Mouse (Mus musculus) pancreas, adult 10 weeks (tissue): Measurements from ENCODE around the gene Scgb2b15. TPM values are rescaled to one million over a fixed set of nuclear protein-coding genes. Genes with fewer than 3 reads are reported as not detected.

Source experiments
- polyA plus RNA-seq: library from polyadenylated mRNA; stranded (reverse); fragments of 350-450 nt; fragmentation: Illumina TruSeq; extraction: RNeasy Lipid Tissue Mini Kit (QIAGEN cat#74804); gene quantifications from one replicate; pipeline ENCODE4 v1.2.3, GENCODE M21; 2015; ENCODE audit warnings: low read depth, low replicate concordance; ENCODE audit not compliant: insufficient read depth

Scgb2b15 gene
- polyA plus RNA-seq = not detected

DNA sequence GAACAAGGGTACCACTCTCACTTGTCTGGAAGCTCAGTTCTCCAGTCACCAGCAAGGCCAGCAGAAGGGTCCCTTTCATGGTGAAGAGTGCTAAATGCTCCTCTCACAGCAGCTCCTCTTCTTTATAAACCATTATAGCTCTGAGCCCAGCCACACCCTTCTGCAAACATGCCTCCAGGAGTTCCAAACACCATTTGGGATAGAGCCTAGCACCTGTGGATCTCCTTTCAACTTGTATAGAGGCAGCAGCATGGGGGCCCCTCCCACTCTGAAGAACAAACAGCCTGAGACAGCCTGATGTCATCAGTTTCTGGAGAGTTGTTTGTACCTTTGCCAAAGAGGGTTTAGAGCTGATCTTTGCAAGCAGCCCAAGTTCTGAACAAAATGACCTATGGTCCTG, at the start of gene Scgb2b15:
Gene Scgb2b15 (minus strand): TSS at position 101 of the 400 bp plus-strand sequence.

DNA sequence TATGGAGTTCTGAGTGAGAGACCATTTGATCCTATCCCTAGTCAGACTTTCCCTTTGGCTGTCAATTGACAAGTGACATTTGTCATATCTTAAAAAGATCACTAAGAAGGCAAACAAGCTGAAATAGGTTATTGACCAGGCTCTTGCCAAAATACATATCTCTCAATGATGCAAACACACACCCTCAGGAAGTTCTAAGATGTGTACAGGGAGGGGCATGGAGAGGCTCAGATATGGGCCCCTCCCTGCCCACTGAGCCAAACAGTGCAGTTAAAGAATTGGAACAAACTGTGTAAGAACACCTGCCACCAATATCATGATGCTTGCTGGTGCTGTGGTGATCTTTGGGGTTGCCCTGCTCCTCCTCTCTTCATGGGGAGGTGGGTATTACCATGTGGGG, 6.8 kb upstream of the Scgb2b15 start, which contains the start of gene Scgb1b15:
Gene Scgb1b15 (plus strand): TSS at position 301 of the 400 bp plus-strand sequence.

Other genes with a start within 250 kb of the Scgb2b15 start
- gene Scgb1b15, start 6.9 kb upstream of the Scgb2b15 start, polyA plus RNA-seq = not detected
- not detected for gene Scgb2b17, start 226.9 kb upstream of the Scgb2b15 start, polyA plus RNA-seq
- not detected for gene Scgb1b17, start 233.8 kb upstream of the Scgb2b15 start, polyA plus RNA-seq